26 mouse cellular contexts compared by ENCODE assay signal in genomic region chr7:37724002-37724790, GRCm38 (mm10). TPM values are rescaled to one million over a fixed set of nuclear protein-coding genes. Genes with fewer than 3 reads are reported as not detected.
DNase-seq lines count a peak whose midpoint lies in the region; ATAC-seq and TF ChIP-seq lines count a peak whose summit lies in the region.
"Had no signal": no experiment of that assay in that cellular context is flagged by ENCODE, and none has a peak within 500 bp of the region (broad histone marks: within the 10 kb centered on the region; RNA-seq: fewer than 3 reads in every experiment).

No protein-coding gene starts in this region.

- H3K36me3 ChIP-seq in hindbrain, embryonic 13.5 days, result no peaks in the 10 kb centered on the region; the same call in 1 of the 2 replicates
- no peaks in the 10 kb centered on the region for H3K36me3 ChIP-seq in hindbrain, postnatal 0 days (ENCODE audit: insufficient read depth, low read length)
- no peaks in the 10 kb centered on the region for H3K36me3 ChIP-seq in forebrain, embryonic 11.5 days (ENCODE audit: control insufficient read depth, insufficient read depth, low read length)
- H3K36me3 ChIP-seq in forebrain, postnatal 0 days (ENCODE audit: insufficient read depth), result no peaks in the 10 kb centered on the region
- H3K36me3 ChIP-seq: embryonic facial prominence, embryonic 13.5 days; heart, embryonic 12.5 days; hindbrain, embryonic 15.5 days; kidney, embryonic 15.5 days; limb, embryonic 15.5 days; midbrain, embryonic 13.5 days had no signal

- H3K4me3 ChIP-seq in hindbrain, embryonic 13.5 days, result no peak overlapping the region
- H3K4me3 ChIP-seq in hindbrain, postnatal 0 days (ENCODE audit: low read length), result no peak overlapping the region
- no peak overlapping the region for H3K4me3 ChIP-seq in forebrain, embryonic 11.5 days (ENCODE audit: low read depth, low read length)
- H3K4me3 ChIP-seq in forebrain, postnatal 0 days (ENCODE audit: low read depth, low read length), result no peak overlapping the region
- H3K4me3 ChIP-seq: embryonic facial prominence, embryonic 13.5 days; heart, embryonic 12.5 days; hindbrain, embryonic 15.5 days; kidney, embryonic 15.5 days; limb, embryonic 15.5 days; megakaryocyte, embryonic 14.5 days; midbrain, embryonic 13.5 days had no signal

- no peak overlapping the region for H3K4me2 ChIP-seq in hindbrain, embryonic 13.5 days
- H3K4me2 ChIP-seq in hindbrain, postnatal 0 days (ENCODE audit: low read depth, low read length), result no peak overlapping the region
- H3K4me2 ChIP-seq in forebrain, embryonic 11.5 days (ENCODE audit: low read depth, low read length, severe bottlenecking), result peak overlapping the region; percentile 3; the same call in 1 of the 2 replicates
- H3K4me2 ChIP-seq in forebrain, postnatal 0 days (ENCODE audit: low read depth), result no peak overlapping the region
- H3K4me2 ChIP-seq: embryonic facial prominence, embryonic 13.5 days; heart, embryonic 12.5 days; hindbrain, embryonic 15.5 days; kidney, embryonic 15.5 days; limb, embryonic 15.5 days; lung, embryonic 14.5 days; midbrain, embryonic 13.5 days had no signal

- no peak for ATAC-seq in hindbrain, embryonic 13.5 days (ENCODE audit: low FRiP score)
- ATAC-seq in hindbrain, postnatal 0 days, result no peak
- ATAC-seq in forebrain, embryonic 11.5 days (replicated peaks; ENCODE audit: low FRiP score), result peak; percentile 49; the same call in 1 of the 2 replicates
- ATAC-seq in forebrain, postnatal 0 days, result no peak; the same call in 1 of the 2 replicates
- ATAC-seq: intestine, embryonic 16.5 days; midbrain, embryonic 13.5 days had no signal

- no peak for TF ChIP-seq CTCF in hindbrain, postnatal 0 days (IDR thresholded peaks at IDR 0.05; ENCODE audit: low read depth)
- no peak for TF ChIP-seq CTCF in forebrain, postnatal 0 days (IDR thresholded peaks at IDR 0.05; ENCODE audit: low read depth)

- no peak overlapping the region for H3K9ac ChIP-seq in hindbrain, embryonic 13.5 days
- no peak overlapping the region for H3K9ac ChIP-seq in hindbrain, postnatal 0 days (replicated peaks; ENCODE audit: low read length)
- H3K9ac ChIP-seq in forebrain, embryonic 11.5 days (ENCODE audit: low read length), result no peak overlapping the region
- no peak overlapping the region for H3K9ac ChIP-seq in forebrain, postnatal 0 days
- H3K9ac ChIP-seq: embryonic facial prominence, embryonic 13.5 days; heart, embryonic 12.5 days; hindbrain, embryonic 15.5 days; kidney, embryonic 15.5 days; limb, embryonic 15.5 days; liver, embryonic 14.5 days; lung, embryonic 14.5 days; midbrain, embryonic 13.5 days had no signal

- WGBS in hindbrain, embryonic 13.5 days, result 51% methylated on average over 9 of the region's 9 CpGs
- WGBS in hindbrain, postnatal 0 days, result 45% methylated on average over 9 of the region's 9 CpGs
- 27% methylated on average over 9 of the region's 9 CpGs for WGBS in forebrain, embryonic 11.5 days
- WGBS in forebrain, postnatal 0 days, result 23% methylated on average over 9 of the region's 9 CpGs

- H3K27me3 ChIP-seq in hindbrain, embryonic 13.5 days, result no peaks in the 10 kb centered on the region
- H3K27me3 ChIP-seq in hindbrain, postnatal 0 days (ENCODE audit: insufficient read depth, low read length), result no peaks in the 10 kb centered on the region
- H3K27me3 ChIP-seq in forebrain, embryonic 11.5 days (ENCODE audit: control insufficient read depth, insufficient read depth, low read length), result no peaks in the 10 kb centered on the region
- H3K27me3 ChIP-seq in forebrain, postnatal 0 days (ENCODE audit: insufficient read depth, low read length), result no peaks in the 10 kb centered on the region
- H3K27me3 ChIP-seq: hindbrain, embryonic 15.5 days; kidney, embryonic 15.5 days; limb, embryonic 15.5 days; megakaryocyte, embryonic 14.5 days; midbrain, embryonic 13.5 days had no signal

- no peak for DNase-seq in hindbrain, postnatal 0 days (ENCODE audit: low spot score)
- peak; percentile 84 for DNase-seq in Muller cell, postnatal 12 days (ENCODE audit: inconsistent ontology term)
- DNase-seq in forebrain, embryonic 11.5 days (ENCODE audit: low spot score), result no peak
- no peak for DNase-seq in forebrain, postnatal 0 days
- no peak for DNase-seq in spleen, postnatal 36 days (ENCODE audit: low spot score in 2 of 2)
- DNase-seq in left cerebral cortex, postnatal 10 days (ENCODE audit: extremely low spot score in 1 of 2, low spot score in 2 of 2), result no peak
- DNase-seq: adrenal gland, adult 8-10 months; cerebellum, adult 18-20 months; cerebellum, postnatal 25 days; gastrocnemius, postnatal 14 days; heart, postnatal 10 days; kidney, postnatal 36 days; layer of hippocampus, adult 9-11 months; left cerebral cortex, postnatal 4 days; lung, postnatal 36 days had no signal

- H3K9me3 ChIP-seq in hindbrain, embryonic 13.5 days, result no peaks in the 10 kb centered on the region
- no peaks in the 10 kb centered on the region for H3K9me3 ChIP-seq in hindbrain, postnatal 0 days (ENCODE audit: low read length)
- H3K9me3 ChIP-seq in forebrain, embryonic 11.5 days (ENCODE audit: control insufficient read depth, low read length), result no peaks in the 10 kb centered on the region
- no peaks in the 10 kb centered on the region for H3K9me3 ChIP-seq in forebrain, postnatal 0 days (ENCODE audit: low read length)
- H3K9me3 ChIP-seq: embryonic facial prominence, embryonic 13.5 days; heart, embryonic 12.5 days; hindbrain, embryonic 15.5 days; kidney, embryonic 15.5 days; limb, embryonic 15.5 days; megakaryocyte, embryonic 14.5 days; midbrain, embryonic 13.5 days had no signal

- H3K27ac ChIP-seq in hindbrain, embryonic 13.5 days, result peak overlapping the region; percentile 20; the same call in 1 of the 2 replicates
- H3K27ac ChIP-seq in hindbrain, postnatal 0 days, result no peak overlapping the region
- peak overlapping the region; percentile 74; the same call in 1 of the 2 replicates for H3K27ac ChIP-seq in forebrain, embryonic 11.5 days (ENCODE audit: low read depth, low read length)
- 0 out of 2 replicates have a peak overlapping the region, but pooled peaks have one; percentile 10 for H3K27ac ChIP-seq in forebrain, postnatal 0 days (ENCODE audit: low read depth, low read length)
- H3K27ac ChIP-seq: embryonic facial prominence, embryonic 13.5 days; hindbrain, embryonic 15.5 days; kidney, embryonic 15.5 days; limb, embryonic 15.5 days; liver, embryonic 14.5 days; midbrain, embryonic 13.5 days had no signal

- intact Hi-C loops in left cerebral cortex, postnatal 10 days (cut with DNase I), result no loop called here

- peaks cover 50% of the 10 kb centered on the region for H3K4me1 ChIP-seq in hindbrain, embryonic 13.5 days (replicated peaks)
- H3K4me1 ChIP-seq in hindbrain, postnatal 0 days (ENCODE audit: insufficient read depth, low read length), result 0 out of 2 replicates have a peak, but pooled peaks cover 3% of the 10 kb centered on the region
- H3K4me1 ChIP-seq in forebrain, embryonic 11.5 days (replicated peaks; ENCODE audit: control insufficient read depth, insufficient read depth, low read length), result peaks cover 19% of the 10 kb centered on the region; the same call in 1 of the 2 replicates
- peaks cover 14% of the 10 kb centered on the region; the same call in 1 of the 2 replicates for H3K4me1 ChIP-seq in forebrain, postnatal 0 days (ENCODE audit: insufficient read depth)
- H3K4me1 ChIP-seq: kidney, embryonic 15.5 days; limb, embryonic 15.5 days; megakaryocyte, embryonic 14.5 days had no signal

RNA-seq across cellular contexts. Expression of gene Zfp536, which starts 49.2 kb away (rescaled TPM):
- 50.9 and 51.4 TPM in 2 replicates for polyA plus RNA-seq in hindbrain, embryonic 13.5 days (2015; fragmentation: Nextera tagmentation; extraction: Ambion mirVana)
- 65.6 and 74.1 TPM in 2 replicates for total RNA-seq in hindbrain, postnatal 0 days (2014; rRNA removed)
- polyA plus RNA-seq in hindbrain, postnatal 0 days (2015; fragmentation: Nextera tagmentation; extraction: Ambion mirVana), result 31.8 and 32.6 TPM in 2 replicates
- polyA plus RNA-seq in forebrain, embryonic 11.5 days (2014; fragmentation: Nextera tagmentation; extraction: Ambion mirVana), result 34.4 and 41.8 TPM in 2 replicates
- 24.3 and 34.9 TPM in 2 replicates for total RNA-seq in forebrain, postnatal 0 days (2014; rRNA removed)
- polyA plus RNA-seq in forebrain, postnatal 0 days (2015; fragmentation: Nextera tagmentation; extraction: Ambion mirVana), result 8.1 and 17.0 TPM in 2 replicates
- total RNA-seq in left cerebral cortex, postnatal 10 days (2021), result 10 to 100 TPM; 29.8 to 33.2 TPM
- polyA plus RNA-seq: liver, embryonic 14.5 days had no signal
